Mouse (Mus musculus) mouse trophoblast stem cell (cell line): Measurements from ENCODE around the gene Atp2a2.

Experiments
- in situ Hi-C, 2 experiments: fragments of 300-500 bp; cut with MseI, MboI; formaldehyde crosslinking; loops; 2 replicates in 1 of 2; 3 replicates in 1 of 2; pipeline ENCODE4 v1.15.1; 2025

The Atp2a2 gene

GRCm38 (mm10) chr5:122502077-122502941 lies at the start of gene Atp2a2:
Atp2a2 (minus strand) TSS chr5:122502225.
- in situ Hi-C loops = no loop called here

- in situ Hi-C loops = no loop called here
Observed at GRCm38 (mm10) chr5:122550460-122550859, 48.4 kb upstream of the Atp2a2 start.

DNA sequence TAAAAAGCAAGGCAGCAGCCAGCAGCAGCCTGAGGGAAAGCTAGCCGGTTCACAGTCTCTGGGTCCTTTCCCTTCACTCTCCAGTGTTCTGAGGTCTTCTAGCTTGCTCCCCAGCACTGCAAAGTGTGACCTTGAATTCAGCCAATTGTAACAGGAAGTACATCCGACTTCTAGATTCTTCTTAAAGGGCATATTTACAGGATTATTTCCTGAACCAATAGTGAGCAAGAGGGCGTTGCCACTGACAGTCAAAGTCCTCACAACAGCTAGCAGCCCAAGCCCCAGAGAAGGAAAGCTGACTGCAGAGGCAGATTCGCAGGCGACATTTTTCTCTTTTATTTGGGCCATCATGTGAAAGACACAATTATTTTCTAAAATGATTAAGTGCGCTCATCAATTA lies 46.6 kb upstream of the Atp2a2 start:
- in situ Hi-C loops = no loop called here

- in situ Hi-C loops = no loop called here
Observed at GRCm38 (mm10) chr5:122547810-122548209, 45.8 kb upstream of the Atp2a2 start.

GRCm38 (mm10) chr5:122547251-122547714 lies 45.3 kb upstream of the Atp2a2 start:
- in situ Hi-C loops = no loop called here

GRCm38 (mm10) chr5:122543392-122543791 lies 41.4 kb upstream of the Atp2a2 start:
- in situ Hi-C loops = no loop called here

DNA sequence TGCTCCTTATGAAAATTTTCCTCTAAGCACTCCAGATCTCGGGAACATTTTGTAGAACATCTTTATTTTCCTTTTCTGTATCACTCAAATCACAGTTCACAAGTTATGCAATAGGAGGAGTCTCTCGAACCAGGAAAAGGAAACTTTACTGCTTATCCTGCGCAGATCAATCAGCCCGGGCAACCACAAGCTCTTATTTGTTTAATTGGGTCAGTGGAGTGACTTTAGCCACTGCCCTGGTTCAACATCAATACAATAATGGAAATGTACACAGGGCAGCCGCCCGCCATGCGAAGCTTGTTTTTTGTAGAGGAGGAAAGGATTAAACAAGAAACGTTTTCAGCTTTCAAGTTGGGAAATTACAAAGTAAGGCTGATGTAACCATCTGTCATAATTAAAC lies 39.8 kb upstream of the Atp2a2 start:
- in situ Hi-C loops = no loop called here

DNA sequence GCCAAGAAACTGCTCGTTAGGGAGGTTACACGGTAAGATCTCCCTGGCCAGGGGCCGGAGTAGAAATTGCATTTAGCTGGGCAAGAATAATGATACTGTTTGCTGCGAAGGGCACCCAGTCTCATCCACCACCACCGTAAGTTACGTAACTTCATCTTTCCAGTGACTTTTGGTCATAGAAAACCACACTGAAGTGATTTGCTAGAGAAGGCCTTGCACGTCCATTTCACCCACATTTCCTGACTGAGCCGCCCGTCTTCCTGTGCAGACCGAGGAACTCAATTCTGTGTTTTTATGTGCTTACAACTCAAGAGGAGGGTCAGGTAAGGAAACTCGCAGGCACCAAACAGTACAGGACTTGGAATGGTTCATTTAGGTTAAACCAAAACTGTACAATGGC lies 36.1 kb upstream of the Atp2a2 start:
- in situ Hi-C loops = no loop called here

DNA sequence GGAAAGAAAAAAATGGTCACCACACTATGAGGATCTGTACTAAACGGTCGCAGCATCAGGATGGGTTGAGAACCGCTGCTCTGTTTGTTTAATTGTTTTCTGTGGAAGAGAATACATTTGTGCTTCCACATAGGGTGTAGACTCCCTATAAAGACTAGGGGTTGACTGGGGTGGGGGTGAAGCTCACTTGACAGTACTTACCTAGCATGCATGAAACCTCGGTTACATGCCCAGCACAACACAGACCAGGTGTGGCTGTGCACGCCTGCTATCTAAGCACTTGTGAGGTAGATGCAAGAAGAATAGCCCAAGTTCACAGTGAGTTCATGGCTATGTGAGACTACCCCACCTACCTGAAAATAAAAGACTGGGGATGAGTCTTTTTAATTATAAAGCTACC lies 35.6 kb upstream of the Atp2a2 start:
- in situ Hi-C loops = no loop called here

- in situ Hi-C loops = no loop called here
Observed at GRCm38 (mm10) chr5:122533884-122534283, 31.9 kb upstream of the Atp2a2 start.

DNA sequence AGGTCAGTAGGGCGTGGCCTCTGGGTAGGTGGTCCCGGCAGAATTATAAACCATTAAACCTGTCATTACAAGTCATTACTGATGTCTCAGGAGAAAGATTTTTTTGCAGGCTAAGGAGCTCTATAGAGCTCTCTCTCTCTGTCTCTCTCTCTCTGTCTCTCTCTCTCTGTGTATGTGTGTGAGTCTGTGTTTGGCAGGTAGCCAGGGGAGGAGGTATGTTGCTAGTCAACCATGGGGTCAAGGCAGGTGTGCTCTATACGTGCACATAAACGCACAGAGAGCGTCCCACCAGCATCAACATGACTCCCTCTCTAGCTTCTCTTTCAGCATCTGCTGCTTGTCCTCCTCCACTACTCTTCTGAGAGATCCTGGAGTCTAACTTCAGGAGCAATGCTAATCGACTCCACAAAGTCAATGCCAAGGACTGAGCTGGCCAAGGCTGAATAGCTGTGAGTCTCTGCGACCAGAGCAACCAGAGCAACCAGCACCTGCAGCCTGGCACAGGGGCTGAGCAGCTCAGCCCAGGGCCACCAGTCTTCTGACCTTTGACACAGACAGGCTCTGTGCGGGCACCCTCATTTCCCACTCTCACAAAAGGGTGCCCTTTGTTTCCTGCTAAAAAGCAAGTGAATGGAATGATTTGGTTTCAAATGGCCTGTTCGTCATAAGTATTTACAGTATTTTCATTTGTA lies 28.0 kb upstream of the Atp2a2 start:
- in situ Hi-C loops = no loop called here

- in situ Hi-C loops = no loop called here
Observed at GRCm38 (mm10) chr5:122529316-122529715, 27.3 kb upstream of the Atp2a2 start.

- in situ Hi-C loops = no loop called here
Observed at GRCm38 (mm10) chr5:122528591-122528990, 26.6 kb upstream of the Atp2a2 start.

DNA sequence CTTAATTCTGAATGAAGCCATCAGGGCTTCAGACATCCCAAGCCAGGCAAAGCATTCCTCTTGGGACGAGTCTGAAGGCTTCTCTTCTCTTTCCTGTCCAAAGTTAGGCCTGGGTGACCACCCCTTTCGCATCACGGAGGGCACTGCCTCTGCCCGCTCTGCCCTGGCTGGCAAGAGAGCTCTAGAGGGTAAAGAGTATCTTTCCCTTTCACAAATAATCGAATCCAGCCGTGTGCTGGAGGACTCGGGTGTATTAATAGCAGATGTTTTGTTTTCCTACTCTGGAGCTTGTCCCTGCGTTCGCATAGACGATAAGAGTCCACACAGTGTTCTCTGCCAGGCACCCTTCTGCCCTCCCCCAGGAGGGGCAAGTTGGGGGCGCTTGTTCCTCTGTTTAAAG lies 25.7 kb upstream of the Atp2a2 start:
- in situ Hi-C loops = no loop called here

- in situ Hi-C loops = no loop called here
Observed at GRCm38 (mm10) chr5:122526878-122527730, 25.1 kb upstream of the Atp2a2 start.

DNA sequence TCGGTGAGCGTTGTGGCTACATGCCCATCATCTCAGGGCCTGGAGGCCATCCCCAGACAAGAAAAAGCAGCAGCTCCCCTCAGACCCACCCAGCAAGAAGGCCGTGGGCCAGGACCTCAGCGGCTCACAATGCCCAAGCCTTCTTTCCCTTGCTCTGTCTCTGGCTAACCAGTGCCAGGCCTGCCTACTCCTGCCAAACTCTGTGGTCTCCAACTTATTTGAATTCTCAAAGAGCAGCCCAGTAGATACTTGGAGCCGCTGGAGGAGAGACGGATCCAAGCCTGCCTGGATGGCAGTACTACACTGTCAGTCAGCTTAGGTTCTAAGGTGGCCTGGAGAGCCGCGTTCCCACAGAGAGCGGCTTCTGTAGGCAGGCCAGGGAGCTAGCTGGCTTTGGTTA lies 24.4 kb upstream of the Atp2a2 start:
- in situ Hi-C loops = no loop called here

- in situ Hi-C loops = no loop called here
Observed at GRCm38 (mm10) chr5:122525238-122525931, 23.4 kb upstream of the Atp2a2 start.

DNA sequence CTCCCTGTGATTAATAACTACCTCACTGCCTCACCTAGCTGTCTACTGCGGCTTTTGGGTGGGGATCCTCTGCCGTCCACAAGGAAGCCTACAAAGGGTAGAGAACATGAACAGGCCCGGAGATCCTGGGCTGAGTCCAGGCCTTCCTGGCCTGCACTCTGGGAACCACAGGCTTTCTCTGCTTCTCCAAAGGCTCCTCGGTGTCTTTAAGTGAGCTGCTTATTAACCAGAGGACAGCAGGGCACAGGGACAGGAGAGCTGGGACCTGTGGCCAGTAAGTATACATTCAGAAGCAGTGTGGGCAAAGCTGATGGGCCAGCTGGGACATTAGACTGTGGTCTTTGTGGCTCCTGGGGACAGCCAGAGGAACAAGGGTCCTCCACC lies 22.8 kb upstream of the Atp2a2 start:
- in situ Hi-C loops = no loop called here

GRCm38 (mm10) chr5:122524244-122524643 lies 22.2 kb upstream of the Atp2a2 start:
- in situ Hi-C loops = no loop called here

GRCm38 (mm10) chr5:122521130-122521473 lies 19.1 kb upstream of the Atp2a2 start:
- in situ Hi-C loops = no loop called here
